Mouse (Mus musculus): ENCODE measurements around the gene Ccdc57. TPM values are rescaled to one million over a fixed set of nuclear protein-coding genes. Genes with fewer than 3 reads are reported as not detected.
A peak's percentile ranks its signal among the peaks of the same experiment; 100 is the strongest.

The Ccdc57 gene
- polyA plus RNA-seq (2014; fragmentation: Nextera tagmentation; extraction: Ambion mirVana), result 4.2 and 4.8 TPM in 2 replicates

DNA sequence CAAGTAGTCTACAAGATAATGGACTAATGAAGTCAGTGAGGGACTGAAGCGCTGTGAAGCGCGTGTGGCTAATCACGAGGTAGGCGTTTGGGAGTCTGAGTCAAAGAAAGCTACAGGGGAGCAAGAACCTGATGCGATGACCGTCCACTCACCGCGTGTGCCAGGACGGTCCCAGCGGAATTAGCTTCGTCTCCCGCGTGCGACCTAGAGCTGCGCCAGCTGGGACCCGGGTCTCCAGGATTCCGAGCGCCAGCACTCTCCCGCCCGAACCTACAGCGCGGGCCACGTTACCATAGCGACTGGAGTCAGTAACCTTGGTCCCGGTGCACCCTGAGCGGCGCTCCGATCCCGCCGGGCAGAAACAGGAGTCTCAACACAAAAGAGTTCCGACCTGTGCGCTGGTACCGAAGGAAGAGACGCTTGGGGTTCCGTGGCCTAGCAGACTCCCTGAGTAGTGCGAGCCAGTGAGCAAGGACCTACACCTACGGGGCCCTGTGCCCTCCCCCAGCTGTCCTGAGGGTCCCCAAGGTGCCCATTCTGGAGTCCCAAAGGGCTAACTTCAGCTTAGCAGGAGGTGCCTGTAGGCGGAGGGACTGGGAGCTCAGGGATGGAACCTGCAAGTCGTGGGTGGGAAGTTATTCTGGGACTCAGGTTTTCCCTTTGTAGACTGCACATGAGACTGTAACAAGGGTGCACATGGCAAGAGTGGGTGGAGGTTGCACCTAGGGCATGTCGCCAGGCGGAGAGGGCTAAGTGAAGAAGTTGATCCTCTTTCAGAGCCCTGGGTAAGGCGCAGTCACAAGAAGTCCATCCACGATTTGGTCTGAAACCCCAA is at the start of gene Ccdc57:
Gene Ccdc57, minus strand, starts transcription at position 309 of the 835 bp plus-strand sequence.
- Histone ChIP-seq H3K27me3 (ENCODE audit: control insufficient read depth, insufficient read depth, low read length) (no peaks in the 10 kb centered on the region), H3K4me3 (ENCODE audit: control insufficient read depth in 1 of 2, insufficient read depth in 1 of 2, low read depth in 1 of 2, low read length in 2 of 2) (peak within 1 kb of the TSS; percentile 84 to 91), H3K9me3 (ENCODE audit: control insufficient read depth, low read length) (0 out of 2 replicates have a peak, but pooled peaks cover 3% of the 10 kb centered on the region), H3K36me3 (ENCODE audit: control insufficient read depth, insufficient read depth, low read length) (no peaks in the 10 kb centered on the region), H3K27ac (replicated peaks in 1 of 2; ENCODE audit: control insufficient read depth in 1 of 2, insufficient read depth in 1 of 2, low read depth in 2 of 2, low read length in 2 of 2) (peak within 1 kb of the TSS in 1 of 2 experiments; percentile 28; a peak in 1 of 4 replicates), H3K9ac (ENCODE audit: low read length) (peak within 1 kb of the TSS; percentile 81), H3K4me2 (ENCODE audit: low read length) (peak within 1 kb of the TSS; percentile 90), H3K4me1 (ENCODE audit: control insufficient read depth in 2 of 2, insufficient read depth in 2 of 2, low read length in 2 of 2) (peaks cover 4 to 6% of the 10 kb centered on the region in 2 experiments; a peak in 3 of 4 replicates)
- 9% methylated on average over 44 of the region's 44 CpGs for WGBS
- peak; percentile 81 for ATAC-seq (ENCODE audit: insufficient number of reproducible peaks, insufficient read depth, low FRiP score, low read depth)

DNA sequence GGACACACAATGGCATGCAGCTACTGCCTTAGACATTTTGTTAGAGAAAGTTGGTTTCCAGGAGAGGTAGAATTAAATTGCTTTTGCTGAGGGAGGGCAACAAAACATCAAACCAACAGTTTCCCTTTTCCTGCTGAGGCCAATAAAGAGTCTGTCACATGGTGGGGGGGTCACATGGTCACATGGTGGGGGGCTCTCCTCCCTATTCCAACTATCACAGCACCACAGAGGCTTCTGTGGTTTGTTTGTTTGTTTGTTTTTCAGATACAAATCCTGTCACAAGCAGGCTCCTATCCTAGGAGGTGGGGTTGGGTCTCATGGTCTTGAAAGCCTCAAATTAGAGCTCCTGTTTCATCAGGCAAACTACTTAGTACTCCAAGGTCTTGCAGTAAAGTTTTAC is 49.8 kb upstream of the Ccdc57 start:
- Histone ChIP-seq H3K4me1 (ENCODE audit: control insufficient read depth in 2 of 2, insufficient read depth in 2 of 2, low read length in 2 of 2) (peaks cover 2 to 47% of the 10 kb centered on the region in 2 experiments), H3K27ac (replicated peaks in 1 of 2; ENCODE audit: control insufficient read depth in 1 of 2, insufficient read depth in 1 of 2, low read depth in 2 of 2, low read length in 2 of 2) (no peak overlapping the region), H3K9ac (ENCODE audit: low read length) (no peak overlapping the region), H3K4me3 (ENCODE audit: control insufficient read depth in 1 of 2, insufficient read depth in 1 of 2, low read depth in 1 of 2, low read length in 2 of 2) (no peak overlapping the region), H3K4me2 (ENCODE audit: low read length) (no peak overlapping the region), H3K36me3 (ENCODE audit: control insufficient read depth, insufficient read depth, low read length) (peaks cover 96% of the 10 kb centered on the region), H3K9me3 (ENCODE audit: control insufficient read depth, low read length) (no peaks in the 10 kb centered on the region), H3K27me3 (ENCODE audit: control insufficient read depth, insufficient read depth, low read length) (no peaks in the 10 kb centered on the region)
- ATAC-seq (ENCODE audit: insufficient number of reproducible peaks, insufficient read depth, low FRiP score, low read depth), result no peak

DNA sequence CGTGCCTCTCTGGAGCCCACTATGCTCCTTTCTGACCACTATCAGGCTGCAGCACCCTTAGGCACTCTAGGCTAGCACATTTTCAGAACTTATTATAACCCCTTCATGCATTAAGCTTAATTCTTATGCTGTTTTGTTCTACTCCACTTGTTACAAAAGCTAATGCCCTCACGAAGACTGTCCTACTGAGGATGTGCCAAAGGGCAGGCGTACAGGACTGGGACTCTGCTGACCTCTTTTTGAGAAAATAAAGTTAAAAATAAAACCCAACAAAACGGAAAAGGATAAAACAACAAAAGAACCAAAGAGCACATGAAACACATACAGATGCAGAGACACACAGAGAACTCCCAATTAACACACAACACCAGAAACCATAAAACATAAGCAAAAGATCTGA is 49.0 kb upstream of the Ccdc57 start:
- Histone ChIP-seq H3K27ac (replicated peaks in 1 of 2; ENCODE audit: control insufficient read depth in 1 of 2, insufficient read depth in 1 of 2, low read depth in 2 of 2, low read length in 2 of 2) (no peak overlapping the region), H3K4me1 (ENCODE audit: control insufficient read depth in 2 of 2, insufficient read depth in 2 of 2, low read length in 2 of 2) (peaks cover 2 to 39% of the 10 kb centered on the region in 2 experiments), H3K4me2 (ENCODE audit: low read length) (no peak overlapping the region), H3K27me3 (ENCODE audit: control insufficient read depth, insufficient read depth, low read length) (no peaks in the 10 kb centered on the region), H3K9me3 (ENCODE audit: control insufficient read depth, low read length) (no peaks in the 10 kb centered on the region), H3K9ac (ENCODE audit: low read length) (no peak overlapping the region), H3K36me3 (ENCODE audit: control insufficient read depth, insufficient read depth, low read length) (peaks cover 96% of the 10 kb centered on the region), H3K4me3 (ENCODE audit: control insufficient read depth in 1 of 2, insufficient read depth in 1 of 2, low read depth in 1 of 2, low read length in 2 of 2) (no peak overlapping the region)
- no peak for ATAC-seq (ENCODE audit: insufficient number of reproducible peaks, insufficient read depth, low FRiP score, low read depth)
- WGBS, result 77% methylated on average over 4 of the region's 4 CpGs

DNA sequence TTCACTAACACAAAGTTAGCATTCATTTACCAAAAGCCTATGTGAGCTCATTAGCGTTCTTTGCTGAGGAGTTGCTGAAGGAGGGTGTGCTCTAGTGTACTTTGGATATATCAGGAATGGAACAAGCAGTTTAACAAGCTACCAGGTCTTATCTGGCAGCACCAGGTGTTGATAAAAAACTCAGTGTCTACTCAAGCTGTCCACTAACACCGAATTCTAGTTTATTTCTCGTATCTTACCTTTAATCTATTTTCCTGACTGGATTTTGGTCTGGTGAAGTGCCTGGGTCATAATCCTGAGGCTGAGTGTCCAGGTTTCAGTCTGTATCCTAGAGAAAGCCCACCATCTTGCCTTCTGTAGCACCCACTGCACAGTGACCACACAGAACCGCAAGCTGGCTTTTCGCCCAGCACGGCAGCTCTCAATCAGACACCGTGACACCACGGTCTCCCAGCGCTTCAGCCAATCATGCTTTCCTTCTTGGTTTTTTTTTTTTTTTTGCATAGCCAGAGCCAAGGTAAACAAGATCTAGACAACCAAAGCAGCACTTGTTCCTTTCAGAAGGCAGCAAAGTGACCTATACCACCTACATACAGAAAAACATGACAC is 47.9 kb upstream of the Ccdc57 start:
- H3K4me3 ChIP-seq (ENCODE audit: control insufficient read depth in 1 of 2, insufficient read depth in 1 of 2, low read depth in 1 of 2, low read length in 2 of 2), result no peak overlapping the region
- 0 out of 2 replicates have a peak overlapping the region, but pooled peaks have one; percentile 1 for H3K4me2 ChIP-seq (ENCODE audit: low read length)
- peaks cover 2 to 32% of the 10 kb centered on the region in 2 experiments for H3K4me1 ChIP-seq (ENCODE audit: control insufficient read depth in 2 of 2, insufficient read depth in 2 of 2, low read length in 2 of 2)
- 45% methylated on average over 9 of the region's 9 CpGs for WGBS
- peak overlapping the region in 1 of 2 experiments; percentile 33; a peak in 2 of 4 replicates for H3K27ac ChIP-seq (replicated peaks in 1 of 2; ENCODE audit: control insufficient read depth in 1 of 2, insufficient read depth in 1 of 2, low read depth in 2 of 2, low read length in 2 of 2)
- no peak for ATAC-seq (ENCODE audit: insufficient number of reproducible peaks, insufficient read depth, low FRiP score, low read depth)
- H3K27me3 ChIP-seq (ENCODE audit: control insufficient read depth, insufficient read depth, low read length), result no peaks in the 10 kb centered on the region
- no peak overlapping the region for H3K9ac ChIP-seq (ENCODE audit: low read length)
- H3K36me3 ChIP-seq (ENCODE audit: control insufficient read depth, insufficient read depth, low read length), result peaks cover 96% of the 10 kb centered on the region
- no peaks in the 10 kb centered on the region for H3K9me3 ChIP-seq (ENCODE audit: control insufficient read depth, low read length)

DNA sequence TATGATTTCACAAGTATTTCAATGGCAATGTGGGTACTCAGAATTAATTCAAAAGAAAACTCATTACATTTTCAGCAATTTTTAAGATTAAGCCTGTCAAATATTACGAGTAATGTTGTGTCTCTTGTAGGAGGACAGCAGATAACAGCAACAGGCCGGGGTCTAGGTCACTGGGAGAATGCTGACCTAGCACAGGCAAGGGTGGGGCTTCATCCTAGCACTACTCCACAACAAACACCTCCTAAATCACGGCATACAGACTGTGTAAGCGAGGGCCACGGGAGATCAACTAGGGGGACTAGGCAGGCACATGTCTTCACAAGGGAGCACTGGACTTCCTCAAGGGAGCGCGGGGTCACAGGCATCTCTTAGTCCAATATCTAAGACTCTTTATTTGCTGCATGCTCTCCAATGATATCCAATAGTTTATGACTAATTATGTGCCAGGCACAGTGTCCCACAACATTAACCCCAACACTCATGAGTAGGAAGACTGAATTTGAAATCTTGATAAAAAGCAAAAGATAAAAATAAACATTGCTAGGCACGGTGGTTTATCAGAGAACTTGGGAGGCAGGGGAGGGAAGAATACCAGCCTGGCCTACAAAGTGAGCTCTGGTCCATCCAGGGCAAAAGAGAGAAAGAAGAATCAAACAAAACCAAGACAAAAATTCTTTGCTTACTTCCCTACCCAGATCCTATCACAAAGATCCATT is 47.2 kb upstream of the Ccdc57 start:
- Histone ChIP-seq H3K4me3 (ENCODE audit: control insufficient read depth in 1 of 2, insufficient read depth in 1 of 2, low read depth in 1 of 2, low read length in 2 of 2) (no peak overlapping the region), H3K36me3 (ENCODE audit: control insufficient read depth, insufficient read depth, low read length) (peaks cover 97% of the 10 kb centered on the region), H3K27ac (replicated peaks in 1 of 2; ENCODE audit: control insufficient read depth in 1 of 2, insufficient read depth in 1 of 2, low read depth in 2 of 2, low read length in 2 of 2) (peak overlapping the region in 1 of 2 experiments; percentile 33; a peak in 2 of 4 replicates), H3K4me1 (ENCODE audit: control insufficient read depth in 2 of 2, insufficient read depth in 2 of 2, low read length in 2 of 2) (peaks cover 1 to 25% of the 10 kb centered on the region in 2 experiments), H3K27me3 (ENCODE audit: control insufficient read depth, insufficient read depth, low read length) (no peaks in the 10 kb centered on the region), H3K9ac (ENCODE audit: low read length) (no peak overlapping the region), H3K4me2 (ENCODE audit: low read length) (0 out of 2 replicates have a peak overlapping the region, but pooled peaks have one; percentile 1), H3K9me3 (ENCODE audit: control insufficient read depth, low read length) (no peaks in the 10 kb centered on the region)
- no peak for ATAC-seq (ENCODE audit: insufficient number of reproducible peaks, insufficient read depth, low FRiP score, low read depth)
- WGBS, result 61% methylated on average over 8 of the region's 8 CpGs

DNA sequence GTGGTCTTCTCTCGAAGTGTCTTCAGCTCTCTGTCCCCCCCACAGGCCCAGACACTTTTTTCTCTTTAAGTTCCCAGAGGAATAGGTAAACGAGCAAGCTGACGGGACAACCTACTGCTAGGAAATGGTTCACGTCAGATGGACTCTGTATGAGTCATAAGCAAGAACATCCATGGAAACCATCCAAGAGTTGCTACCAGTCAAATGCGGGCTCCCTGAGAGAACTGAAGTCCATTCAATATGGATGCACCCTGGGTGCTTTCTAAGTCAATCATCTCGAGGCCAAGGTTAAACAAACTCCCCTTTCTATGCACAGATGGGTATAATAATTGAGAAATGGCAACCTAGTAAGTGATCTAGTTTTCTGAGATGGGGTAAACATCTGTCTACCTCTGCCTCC is 40.6 kb upstream of the Ccdc57 start:
- no peaks in the 10 kb centered on the region for H3K9me3 ChIP-seq (ENCODE audit: control insufficient read depth, low read length)
- no peak overlapping the region for H3K27ac ChIP-seq (replicated peaks in 1 of 2; ENCODE audit: control insufficient read depth in 1 of 2, insufficient read depth in 1 of 2, low read depth in 2 of 2, low read length in 2 of 2)
- peaks cover 100% of the 10 kb centered on the region for H3K36me3 ChIP-seq (ENCODE audit: control insufficient read depth, insufficient read depth, low read length)
- no peak for ATAC-seq (ENCODE audit: insufficient number of reproducible peaks, insufficient read depth, low FRiP score, low read depth)
- H3K4me3 ChIP-seq (ENCODE audit: control insufficient read depth in 1 of 2, insufficient read depth in 1 of 2, low read depth in 1 of 2, low read length in 2 of 2), result no peak overlapping the region
- no peak overlapping the region for H3K4me2 ChIP-seq (ENCODE audit: low read length)
- no peaks in the 10 kb centered on the region; a peak in 1 of 4 replicates for H3K4me1 ChIP-seq (ENCODE audit: control insufficient read depth in 2 of 2, insufficient read depth in 2 of 2, low read length in 2 of 2)
- no peaks in the 10 kb centered on the region for H3K27me3 ChIP-seq (ENCODE audit: control insufficient read depth, insufficient read depth, low read length)
- no peak overlapping the region for H3K9ac ChIP-seq (ENCODE audit: low read length)
- 73% methylated on average over 6 of the region's 6 CpGs for WGBS

DNA sequence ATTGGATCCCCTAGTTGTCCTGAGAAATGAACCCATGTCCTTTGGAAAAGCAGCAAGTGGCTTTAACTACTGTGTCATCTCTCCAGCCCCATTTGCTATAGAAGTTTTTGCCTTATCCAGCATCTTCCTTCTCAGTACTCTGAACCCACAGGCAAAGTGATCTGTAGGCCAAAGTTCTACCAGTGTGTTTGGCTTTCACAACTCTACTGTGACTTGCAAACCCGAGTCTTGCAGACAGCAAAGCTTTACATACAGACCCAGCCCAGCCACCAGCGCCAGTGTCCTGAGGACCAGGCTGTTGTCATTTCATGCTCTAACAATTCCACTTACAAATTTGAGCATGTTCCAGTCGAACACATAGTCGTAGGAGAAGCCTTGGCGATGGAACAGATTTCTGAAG is 38.6 kb upstream of the Ccdc57 start:
- Histone ChIP-seq H3K4me2 (ENCODE audit: low read length) (no peak overlapping the region), H3K27me3 (ENCODE audit: control insufficient read depth, insufficient read depth, low read length) (no peaks in the 10 kb centered on the region), H3K9me3 (ENCODE audit: control insufficient read depth, low read length) (no peaks in the 10 kb centered on the region), H3K9ac (ENCODE audit: low read length) (no peak overlapping the region), H3K36me3 (ENCODE audit: control insufficient read depth, insufficient read depth, low read length) (peaks cover 100% of the 10 kb centered on the region), H3K4me1 (ENCODE audit: control insufficient read depth in 2 of 2, insufficient read depth in 2 of 2, low read length in 2 of 2) (peaks cover 0 to 2% of the 10 kb centered on the region in 2 experiments; a peak in 1 of 4 replicates), H3K4me3 (ENCODE audit: control insufficient read depth in 1 of 2, insufficient read depth in 1 of 2, low read depth in 1 of 2, low read length in 2 of 2) (no peak overlapping the region), H3K27ac (replicated peaks in 1 of 2; ENCODE audit: control insufficient read depth in 1 of 2, insufficient read depth in 1 of 2, low read depth in 2 of 2, low read length in 2 of 2) (no peak overlapping the region)
- no peak for ATAC-seq (ENCODE audit: insufficient number of reproducible peaks, insufficient read depth, low FRiP score, low read depth)
- 92% methylated on average over 5 of the region's 5 CpGs for WGBS
